Mouse (Mus musculus): ENCODE results near the gene Lrrc29.

The Lrrc29 gene

DNA sequence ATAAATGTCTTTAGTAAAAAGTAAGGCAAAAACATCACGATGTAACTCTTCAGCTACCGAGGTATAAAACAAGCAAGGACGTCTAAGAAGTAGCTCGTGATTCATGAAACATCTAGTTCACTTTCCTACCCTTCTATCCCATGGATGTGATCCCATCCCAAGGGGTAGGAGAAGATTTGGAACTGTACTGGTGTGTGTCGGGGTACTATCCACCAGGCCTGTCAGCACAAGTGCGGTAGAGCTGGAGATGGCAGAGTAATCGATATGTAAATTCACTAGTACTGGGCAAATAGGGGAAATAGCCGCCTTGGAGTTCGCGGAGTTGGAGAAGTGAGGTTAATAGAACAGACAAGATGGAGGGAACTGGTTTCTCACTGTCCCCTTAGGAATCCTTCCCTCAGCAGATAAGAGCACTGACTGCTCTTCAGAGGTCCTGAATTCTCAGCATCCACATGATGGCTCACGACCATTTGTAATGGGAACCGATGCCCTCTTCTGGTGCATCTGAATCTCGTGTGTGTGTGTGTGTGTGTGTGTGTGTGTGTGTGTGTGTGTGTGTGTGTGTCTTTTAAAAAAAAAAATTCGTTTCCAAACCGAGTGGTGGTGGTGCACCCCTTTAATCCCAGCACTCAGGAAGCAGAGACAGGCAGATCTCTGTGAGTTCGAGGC, 62.7 kb downstream of the Lrrc29 start:
- no peak for DNase-seq

All from cerebellum, adult 8-10 months (tissue).